Mouse (Mus musculus): ENCODE data around the gene Gm17783.

DNA sequence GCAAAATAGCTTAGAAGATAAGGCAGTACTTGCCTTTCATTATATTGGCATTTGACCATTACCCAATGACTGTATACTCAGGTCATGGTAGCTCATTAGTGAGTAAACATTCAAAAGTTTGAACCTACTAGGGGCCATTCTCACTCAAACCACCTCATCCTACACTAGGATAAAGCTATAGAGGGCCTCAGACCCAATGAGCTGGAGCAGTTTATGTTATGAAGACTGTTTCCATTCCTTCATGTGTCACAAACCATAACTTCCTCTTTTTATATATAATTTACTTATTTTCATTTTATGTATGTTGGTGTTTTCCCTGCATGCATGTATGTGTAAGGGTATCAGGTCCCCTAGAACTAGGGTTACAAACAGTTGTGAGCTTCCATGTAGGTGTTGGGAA, 16.1 kb upstream of the Gm17783 start:
- TF ChIP-seq EP300 (IDR thresholded peaks at IDR 0.05; ENCODE audit: insufficient read depth, low read depth, low read length) (no peak), CTCF (IDR thresholded peaks at IDR 0.05) (no peak), POLR2A (IDR thresholded peaks at IDR 0.05; ENCODE audit: insufficient read depth, low read depth, low read length) (no peak)
